Mouse (Mus musculus) testis, adult 2 months (tissue): Measurements from ENCODE around the gene Specc1. TPM values are rescaled to one million over a fixed set of nuclear protein-coding genes. Genes with fewer than 3 reads are reported as not detected.

Experiments used
- H3K27ac ChIP-seq: fragments of 200-500 bp; 2 replicates; pipeline ENCODE4 v1.5.1; 2012; ENCODE audit warnings: low read depth, low read length; ENCODE audit not compliant: control insufficient read depth, insufficient read depth
- H3K27me3 ChIP-seq: fragments of 200-500 bp; 2 replicates; pipeline ENCODE4 v1.6.1; 2012; ENCODE audit warnings: mild to moderate bottlenecking, low read length, moderate library complexity; ENCODE audit not compliant: control insufficient read depth, insufficient read depth
- H3K36me3 ChIP-seq: fragments of 200-500 bp; 2 replicates; pipeline ENCODE4 v1.6.1; 2012; ENCODE audit warnings: mild to moderate bottlenecking, low read length; ENCODE audit not compliant: control insufficient read depth, insufficient read depth
- H3K4me1 ChIP-seq: fragments of 200-500 bp; 2 replicates; pipeline ENCODE4 v1.6.1; 2012; ENCODE audit warnings: low read length; ENCODE audit not compliant: control insufficient read depth, insufficient read depth
- H3K4me3 ChIP-seq: fragments of 200-500 bp; 2 replicates; pipeline ENCODE4 v1.5.1; 2012; ENCODE audit warnings: low read depth, mild to moderate bottlenecking, low read length, moderate library complexity, mixed read lengths; ENCODE audit not compliant: control insufficient read depth
- CTCF ChIP-seq: fragments of 200-500 bp; IDR thresholded peaks from 2 replicates; pipeline ENCODE4 v1.5.1; 2012; ENCODE audit warnings: low read depth, mild to moderate bottlenecking, inconsistent platforms, low read length, moderate library complexity; ENCODE audit not compliant: control insufficient read depth, insufficient read depth, insufficient replicate concordance
- POLR2A ChIP-seq: fragments of 200-500 bp; IDR thresholded peaks from 2 replicates; pipeline ENCODE4 v1.6.1; 2012; ENCODE audit warnings: low read depth, mild to moderate bottlenecking, inconsistent platforms, low read length, moderate library complexity; ENCODE audit not compliant: control insufficient read depth
- polyA plus RNA-seq: library from polyadenylated mRNA; depleted of rRNA; stranded (reverse); fragments of >200 nt; gene quantifications from 2 replicates; pipeline ENCODE4 v1.2.3, GENCODE M21; 2012

The Specc1 gene
- polyA plus RNA-seq, 1 experiment, result 10.0 TPM

DNA sequence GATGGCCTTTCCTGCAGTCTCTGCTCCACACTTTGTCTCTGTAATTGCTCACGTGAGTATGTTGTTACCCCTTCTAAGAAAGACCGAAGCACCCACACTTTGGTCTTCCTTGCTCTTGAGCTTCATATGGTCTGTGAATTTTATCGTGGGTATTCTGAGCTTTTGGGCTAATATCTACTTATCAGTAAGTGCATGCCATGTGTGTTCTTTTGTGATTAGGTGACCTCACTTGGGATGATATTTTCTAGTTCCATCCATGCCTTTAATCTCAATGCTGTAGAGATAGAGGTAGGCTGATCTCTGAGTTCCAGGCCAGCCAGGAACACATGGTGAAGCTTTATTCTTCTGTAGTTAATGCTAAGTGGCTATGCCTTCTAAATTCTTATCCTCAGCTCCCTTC is 207.8 kb downstream of the Specc1 start:
- no peak for TF ChIP-seq POLR2A
- no peak for TF ChIP-seq CTCF
- H3K27ac ChIP-seq, result no peak overlapping the region
- no peaks in the 10 kb centered on the region for H3K27me3 ChIP-seq
- H3K4me3 ChIP-seq, result no peak overlapping the region
- H3K4me1 ChIP-seq, result no peaks in the 10 kb centered on the region
- H3K36me3 ChIP-seq, result no peaks in the 10 kb centered on the region

DNA sequence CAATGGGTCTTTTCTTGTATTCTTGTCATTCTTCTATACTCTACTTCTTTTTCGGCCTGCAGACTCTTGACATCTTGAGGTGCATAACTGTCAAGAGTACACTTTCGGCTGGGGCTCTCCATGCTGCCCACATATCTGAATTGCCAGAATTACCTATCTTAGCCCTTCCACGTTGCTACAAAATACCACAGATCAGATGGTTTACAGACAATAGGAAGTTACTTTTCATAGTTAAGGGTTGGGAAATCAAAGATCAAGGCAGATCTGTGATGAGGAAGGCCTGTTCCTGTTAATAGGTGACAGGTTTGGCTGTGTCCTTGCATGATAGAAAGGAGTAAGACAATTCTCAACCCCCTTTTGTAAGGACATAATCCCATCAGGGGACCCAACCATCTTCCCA is 209.9 kb downstream of the Specc1 start:
- Histone ChIP-seq H3K27ac (no peak overlapping the region), H3K4me3 (no peak overlapping the region), H3K27me3 (no peaks in the 10 kb centered on the region), H3K36me3 (no peaks in the 10 kb centered on the region), H3K4me1 (no peaks in the 10 kb centered on the region)
- TF ChIP-seq POLR2A, result no peak
- no peak for TF ChIP-seq CTCF

DNA sequence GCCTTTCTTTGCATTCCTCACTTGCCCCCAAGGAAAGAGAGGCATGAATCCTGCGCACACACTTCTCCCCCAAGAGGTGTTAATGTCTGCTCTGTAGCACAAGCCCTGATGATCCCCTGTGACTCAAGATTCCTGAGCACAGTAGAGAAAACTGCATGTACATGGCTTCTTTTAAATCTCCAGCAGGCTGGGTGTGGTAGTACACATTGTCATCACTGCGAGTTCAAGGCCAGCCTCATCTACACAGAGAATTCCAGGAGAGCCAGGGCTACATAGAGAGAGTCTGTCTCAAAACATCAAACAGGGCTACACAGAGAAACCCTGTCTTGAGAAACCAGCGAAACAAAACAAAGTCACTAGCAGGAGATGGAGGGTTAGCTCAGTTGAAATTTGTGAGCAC is 211.6 kb downstream of the Specc1 start:
- TF ChIP-seq POLR2A (no peak), CTCF (no peak)
- H3K27ac ChIP-seq, result no peak overlapping the region

DNA sequence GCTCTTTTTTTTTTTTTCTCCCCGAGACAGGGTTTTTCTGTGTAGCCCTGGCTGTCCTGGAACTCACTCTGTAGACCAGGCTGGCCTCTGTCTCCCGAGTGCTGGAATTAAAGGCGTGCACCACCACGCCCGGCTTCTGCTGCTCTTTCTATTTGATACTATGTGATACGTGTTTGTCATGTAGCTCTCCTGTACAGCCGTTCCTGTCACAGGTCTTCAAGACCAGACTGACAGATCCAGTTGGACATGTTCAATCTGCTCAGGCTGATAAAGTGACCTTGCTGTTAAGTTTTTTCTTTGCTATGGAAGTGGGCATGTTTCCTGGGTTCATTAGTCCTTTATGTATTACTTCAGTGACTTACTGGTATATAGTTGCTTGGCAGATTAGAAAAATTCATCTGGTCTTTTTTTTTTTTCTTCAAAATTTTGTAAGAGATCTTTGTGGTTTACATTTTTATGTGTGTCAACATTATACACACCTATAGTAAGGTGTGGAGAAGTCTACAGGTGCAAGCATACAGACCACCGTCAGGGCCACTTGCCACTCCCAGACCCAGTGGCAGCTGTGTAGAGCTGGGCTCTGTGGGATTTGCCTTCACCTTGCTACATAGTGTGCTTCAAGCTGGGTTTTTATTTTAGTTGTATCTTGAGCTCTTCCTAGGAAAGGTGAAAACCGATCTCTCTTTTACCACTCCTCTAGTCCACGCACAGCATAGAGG is 221.0 kb downstream of the Specc1 start:
- H3K4me1 ChIP-seq, result no peaks in the 10 kb centered on the region

More for the DNA sequence above, 211.6 kb downstream of the Specc1 start:
- Histone ChIP-seq H3K4me3 (no peak overlapping the region), H3K27me3 (no peaks in the 10 kb centered on the region), H3K36me3 (no peaks in the 10 kb centered on the region), H3K4me1 (no peaks in the 10 kb centered on the region)

DNA sequence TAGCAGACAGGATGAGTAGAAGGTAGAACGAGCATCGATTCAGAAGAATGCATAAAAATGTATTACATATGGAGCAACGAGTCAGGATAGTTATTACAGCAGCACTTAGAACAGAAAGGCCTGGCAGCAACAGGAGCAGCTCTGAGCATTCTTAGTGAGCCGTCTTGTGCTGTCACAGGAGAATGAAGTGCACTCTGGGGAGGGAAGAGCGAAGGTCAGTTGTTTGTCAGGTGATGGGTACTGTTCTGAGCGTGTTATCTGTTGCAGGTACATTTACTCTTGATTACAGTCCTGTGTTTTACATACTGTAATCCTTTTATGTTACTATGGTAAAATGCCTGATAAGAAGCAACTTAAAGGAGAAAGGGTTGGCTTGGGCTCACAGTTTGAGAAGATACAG is 224.2 kb downstream of the Specc1 start:
- TF ChIP-seq CTCF, result no peak
- H3K4me3 ChIP-seq, result no peak overlapping the region
- H3K27ac ChIP-seq, result no peak overlapping the region
- H3K36me3 ChIP-seq, result no peaks in the 10 kb centered on the region
- no peaks in the 10 kb centered on the region for H3K4me1 ChIP-seq
- no peaks in the 10 kb centered on the region for H3K27me3 ChIP-seq

More for the DNA sequence above, 221.0 kb downstream of the Specc1 start:
- Histone ChIP-seq H3K36me3 (no peaks in the 10 kb centered on the region), H3K27ac (no peak overlapping the region), H3K27me3 (no peaks in the 10 kb centered on the region), H3K4me3 (no peak overlapping the region)
- TF ChIP-seq POLR2A, result no peak
- TF ChIP-seq CTCF, result no peak

DNA sequence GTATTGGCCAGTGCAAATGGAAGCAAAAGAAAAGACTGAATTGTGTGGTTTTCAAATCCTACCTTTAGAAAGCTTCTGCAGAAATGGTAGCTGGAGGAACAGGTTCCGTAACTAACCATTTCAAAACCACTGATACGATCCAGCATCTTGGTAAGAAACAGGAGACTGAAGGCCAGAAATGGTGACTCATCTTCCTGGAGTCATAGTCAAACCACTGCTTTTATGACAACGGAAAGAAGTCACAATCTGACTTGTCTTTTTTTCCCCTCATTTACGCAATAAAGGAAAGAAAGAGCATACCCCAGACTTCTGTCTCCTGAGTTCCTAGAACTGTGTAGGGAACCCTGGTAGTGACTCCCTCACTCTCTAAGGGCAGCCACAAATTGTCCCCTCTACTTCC is 228.3 kb downstream of the Specc1 start:
- TF ChIP-seq CTCF (no peak), POLR2A (no peak)
- no peaks in the 10 kb centered on the region for H3K4me1 ChIP-seq
- H3K36me3 ChIP-seq, result no peaks in the 10 kb centered on the region
- no peak overlapping the region for H3K27ac ChIP-seq
- no peak overlapping the region for H3K4me3 ChIP-seq
- H3K27me3 ChIP-seq, result no peaks in the 10 kb centered on the region

DNA sequence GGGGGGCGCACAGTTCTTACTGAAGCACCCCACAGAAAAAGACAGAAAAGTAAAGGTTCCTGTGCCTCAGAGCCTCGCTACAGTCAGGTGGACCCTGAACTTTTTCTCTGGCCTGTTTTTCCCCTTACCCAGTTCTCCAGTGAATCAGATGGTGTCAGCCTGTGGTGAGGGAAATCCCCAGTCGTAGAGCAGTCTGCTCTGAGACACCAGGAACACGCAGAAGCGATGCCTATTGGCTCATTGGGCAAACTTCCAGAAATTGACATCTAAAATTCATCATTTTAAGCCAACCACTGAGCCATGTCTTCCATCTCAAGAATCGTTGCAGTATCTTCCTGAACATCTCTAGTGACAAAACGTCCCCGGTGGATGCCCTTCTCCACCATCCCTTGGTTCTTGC is 230.5 kb downstream of the Specc1 start:
- no peaks in the 10 kb centered on the region for H3K36me3 ChIP-seq
- no peaks in the 10 kb centered on the region for H3K4me1 ChIP-seq
- H3K27me3 ChIP-seq, result no peaks in the 10 kb centered on the region
- H3K4me3 ChIP-seq, result no peak overlapping the region
- H3K27ac ChIP-seq, result no peak overlapping the region
- TF ChIP-seq CTCF (no peak), POLR2A (no peak)
